Mouse (Mus musculus) ES-Bruce4 (cell line): ENCODE data around the gene Dnaja4.

Experiments used
- CTCF ChIP-seq: IDR thresholded peaks from one replicate; pipeline ENCODE4 v1.8.1; 2011; ENCODE audit warnings: low read depth, low read length
- POLR2A ChIP-seq: IDR thresholded peaks from one replicate; pipeline ENCODE4 v1.8.1; 2011; ENCODE audit warnings: low read length; ENCODE audit not compliant: insufficient read depth

DNA sequence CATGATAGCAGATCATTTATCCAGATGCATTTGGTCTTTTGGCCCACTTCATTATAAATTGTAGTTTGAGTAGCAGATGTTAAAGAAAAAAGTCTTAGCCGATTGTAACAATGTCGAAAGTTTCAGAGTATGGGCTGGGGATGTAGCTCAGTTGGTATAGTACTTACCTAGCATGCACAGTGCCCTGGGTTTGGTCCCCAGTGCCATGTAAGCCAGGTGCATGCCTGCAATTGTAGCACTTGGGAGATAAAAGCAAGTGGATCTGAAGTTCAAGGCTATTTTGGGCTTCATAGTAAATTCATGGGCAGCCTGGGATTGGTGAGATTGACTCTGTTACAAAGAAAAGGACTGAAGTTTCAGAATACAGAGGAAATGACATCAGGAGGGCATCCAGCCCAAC, 3.9 kb downstream of the Dnaja4 start:
- TF ChIP-seq CTCF, result no peak
- no peak for TF ChIP-seq POLR2A
